Mouse (Mus musculus) testis, adult 2 months (tissue): ENCODE results near the gene Maz.

Experiments
- CTCF ChIP-seq: fragments of 200-500 bp; IDR thresholded peaks from 2 replicates; pipeline ENCODE4 v1.5.1; 2012; ENCODE audit warnings: low read depth, mild to moderate bottlenecking, inconsistent platforms, low read length, moderate library complexity; ENCODE audit not compliant: control insufficient read depth, insufficient read depth, insufficient replicate concordance
- POLR2A ChIP-seq: fragments of 200-500 bp; IDR thresholded peaks from 2 replicates; pipeline ENCODE4 v1.6.1; 2012; ENCODE audit warnings: low read depth, mild to moderate bottlenecking, inconsistent platforms, low read length, moderate library complexity; ENCODE audit not compliant: control insufficient read depth

DNA sequence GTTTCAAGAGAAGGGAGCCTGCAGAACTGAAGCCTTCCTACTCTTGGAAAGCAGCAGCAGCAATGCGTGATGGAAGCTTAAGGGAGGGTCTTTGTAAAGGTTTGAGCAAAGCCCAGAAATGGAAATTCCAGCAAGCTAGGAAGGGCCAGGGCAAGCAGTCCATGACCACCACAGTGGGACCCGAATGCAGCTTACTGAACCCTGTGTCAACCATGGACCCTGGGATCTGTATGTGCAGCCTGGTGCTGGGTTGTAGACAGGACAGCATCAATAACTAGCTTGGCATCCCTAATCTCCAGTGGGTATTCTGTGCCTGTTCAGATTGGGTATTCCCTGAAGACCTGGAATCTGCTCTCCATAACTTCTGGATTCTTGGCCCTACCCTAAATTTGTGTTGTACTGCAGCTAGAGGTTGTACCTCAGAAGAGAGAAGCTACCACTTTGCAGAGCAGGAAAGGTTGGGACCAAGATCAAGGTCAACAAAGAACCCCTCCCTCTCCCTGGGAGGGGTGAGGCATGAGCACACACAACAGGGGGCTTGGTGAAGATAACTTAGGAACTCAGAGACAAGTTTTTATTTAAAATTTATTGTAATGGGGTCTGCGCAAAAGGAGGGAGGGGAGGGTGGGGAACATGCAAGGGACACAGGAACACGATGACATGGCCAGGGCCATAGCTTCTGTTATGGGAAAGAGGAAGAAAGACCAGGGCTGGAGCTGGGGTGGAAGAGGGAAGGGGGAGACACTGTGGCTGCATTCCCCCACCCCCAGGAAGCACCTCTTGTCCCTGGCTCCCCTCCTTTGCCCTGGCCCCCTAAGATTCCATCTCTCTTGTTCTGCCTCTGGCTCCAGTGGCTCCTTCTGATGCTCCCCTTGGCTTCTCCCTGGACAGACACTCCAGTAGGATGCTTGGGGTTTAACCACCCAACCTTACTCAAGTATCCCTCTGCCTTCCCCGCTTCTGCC, 5.0 kb downstream of the Maz start:
- no peak for TF ChIP-seq CTCF
- TF ChIP-seq POLR2A: no peak; the same call in 1 of the 2 replicates
